Mouse (Mus musculus) midbrain, embryonic 13.5 days (tissue): Measurements from ENCODE around the gene Cnih3. TPM values are rescaled to one million over a fixed set of nuclear protein-coding genes. Genes with fewer than 3 reads are reported as not detected.

Experiments
- ATAC-seq: fragments of 200-750 bp; cut with Nextera tagmentation; 2 replicates; pipeline ENCODE4 v1.8.0; 2017; ENCODE audit warnings: mild to moderate bottlenecking, moderate TSS enrichment, moderate library complexity
- H3K27ac ChIP-seq: fragments of 300-500 bp; sonication (generic); 2 replicates; pipeline ENCODE4 v1.5.1; 2015; ENCODE audit warnings: inconsistent platforms, mild to moderate bottlenecking, moderate library complexity
- H3K27me3 ChIP-seq: fragments of 300-500 bp; sonication (generic); 2 replicates; pipeline ENCODE4 v1.6.1; 2015; ENCODE audit warnings: mild to moderate bottlenecking, inconsistent platforms
- H3K36me3 ChIP-seq: fragments of 300-500 bp; sonication (generic); 2 replicates; pipeline ENCODE4 v1.6.1; 2015; ENCODE audit warnings: mild to moderate bottlenecking, inconsistent platforms
- H3K4me1 ChIP-seq: fragments of 300-500 bp; sonication (generic); replicated peaks from 2 replicates; pipeline ENCODE4 v1.6.1; 2015; ENCODE audit warnings: inconsistent platforms
- H3K4me2 ChIP-seq: fragments of 300-500 bp; sonication (generic); replicated peaks from 2 replicates; pipeline ENCODE4 v1.6.1; 2015; ENCODE audit warnings: moderate library complexity, mild to moderate bottlenecking, inconsistent platforms
- H3K4me3 ChIP-seq: fragments of 300-500 bp; sonication (generic); replicated peaks from 2 replicates; pipeline ENCODE4 v1.5.1; 2015; ENCODE audit warnings: mild to moderate bottlenecking, inconsistent platforms
- H3K9ac ChIP-seq: fragments of 300-500 bp; sonication (generic); replicated peaks from 2 replicates; pipeline ENCODE4 v1.6.1; 2015; ENCODE audit warnings: mild to moderate bottlenecking, inconsistent platforms
- H3K9me3 ChIP-seq: fragments of 300-500 bp; sonication (generic); 2 replicates; pipeline ENCODE4 v1.6.1; 2016; ENCODE audit warnings: mild to moderate bottlenecking, inconsistent platforms
- WGBS: fragments of 180-500 bp; shearing (Covaris S2); methylation state at CpG from one replicate; pipeline ENCODE4 v1.1.7; 2015; 5-methylcytosine and 5-hydroxymethylcytosine counted together
- polyA plus RNA-seq: library from polyadenylated mRNA; unstranded; fragments of >200 nt; fragmentation: Nextera tagmentation; extraction: Ambion mirVana; gene quantifications from 2 replicates; pipeline ENCODE4 v1.2.1, GENCODE M21; 2015

Gene Cnih3
- polyA plus RNA-seq, 1 experiment from 2014 or later = 3.8 TPM

DNA sequence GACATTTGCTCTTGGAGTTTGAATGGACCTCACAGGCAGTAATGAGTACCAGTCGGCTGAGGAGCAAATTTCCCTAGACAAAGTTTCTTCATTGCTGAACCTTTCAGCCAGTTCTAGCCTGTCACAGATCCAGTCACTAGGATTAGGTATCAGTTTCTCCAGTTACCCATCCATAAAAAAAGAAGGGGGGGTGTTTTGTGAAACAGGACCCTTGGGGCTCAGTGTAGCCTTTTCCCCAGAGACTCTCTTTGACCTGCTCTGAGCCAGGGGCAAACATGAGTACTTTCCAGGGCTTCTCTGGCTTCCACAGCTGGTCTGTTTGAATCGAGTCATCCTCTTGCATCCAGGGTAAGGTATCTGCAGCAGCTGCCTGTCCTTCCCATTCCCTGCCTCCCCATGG, 5.4 kb downstream of the Cnih3 start:
- WGBS = 64% methylated on average over 2 of the region's 2 CpGs
- no peak for ATAC-seq
- Histone ChIP-seq H3K9me3 (0 out of 2 replicates have a peak, but pooled peaks cover 3% of the 10 kb centered on the region), H3K27ac (no peak overlapping the region), H3K9ac (no peak overlapping the region), H3K27me3 (peaks cover 27% of the 10 kb centered on the region), H3K4me1 (peaks cover 12% of the 10 kb centered on the region), H3K4me3 (no peak overlapping the region), H3K36me3 (0 out of 2 replicates have a peak, but pooled peaks cover 2% of the 10 kb centered on the region), H3K4me2 (no peak overlapping the region)

GRCm38 (mm10) chr1:181358526-181358925, 6.1 kb downstream of the Cnih3 start:
- no peak for ATAC-seq
- Histone ChIP-seq H3K4me1 (peaks cover 6% of the 10 kb centered on the region), H3K4me2 (no peak overlapping the region), H3K4me3 (no peak overlapping the region), H3K27ac (no peak overlapping the region), H3K9me3 (0 out of 2 replicates have a peak, but pooled peaks cover 3% of the 10 kb centered on the region), H3K9ac (no peak overlapping the region), H3K27me3 (peaks cover 20% of the 10 kb centered on the region), H3K36me3 (0 out of 2 replicates have a peak, but pooled peaks cover 2% of the 10 kb centered on the region)
- WGBS = 86% methylated on average over 7 of the region's 7 CpGs

DNA sequence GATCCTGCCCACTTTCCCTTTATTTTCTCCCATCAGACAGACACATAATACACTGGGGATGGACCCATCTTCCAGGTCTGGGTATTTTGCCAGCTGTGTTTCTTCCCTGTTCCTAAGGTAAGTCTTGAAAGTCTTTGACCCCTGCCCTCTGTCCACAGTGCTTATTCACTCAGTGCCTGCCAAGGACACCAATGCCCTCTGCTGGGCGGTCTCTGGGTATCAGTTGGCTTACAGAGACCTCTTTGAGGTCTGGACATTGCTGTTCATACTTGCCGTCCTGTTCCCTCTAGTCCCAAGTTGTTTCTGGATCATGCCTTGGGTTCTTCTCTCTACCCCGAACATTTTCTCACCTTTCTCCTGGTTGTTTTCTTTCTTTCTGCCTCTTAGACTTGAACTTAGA, 8.3 kb downstream of the Cnih3 start:
- 89% methylated on average over 3 of the region's 3 CpGs for WGBS
- H3K4me2 ChIP-seq = no peak overlapping the region
- H3K9me3 ChIP-seq = 0 out of 2 replicates have a peak, but pooled peaks cover 3% of the 10 kb centered on the region
- no peak for ATAC-seq
- H3K27ac ChIP-seq = no peak overlapping the region
- H3K9ac ChIP-seq = no peak overlapping the region
- H3K4me3 ChIP-seq = no peak overlapping the region
- no peaks in the 10 kb centered on the region for H3K4me1 ChIP-seq
- H3K36me3 ChIP-seq = 0 out of 2 replicates have a peak, but pooled peaks cover 2% of the 10 kb centered on the region
- H3K27me3 ChIP-seq = no peaks in the 10 kb centered on the region

GRCm38 (mm10) chr1:181364025-181364424, 11.6 kb downstream of the Cnih3 start:
- Histone ChIP-seq H3K4me3 (no peak overlapping the region), H3K9me3 (0 out of 2 replicates have a peak, but pooled peaks cover 3% of the 10 kb centered on the region), H3K27ac (no peak overlapping the region), H3K4me2 (no peak overlapping the region), H3K27me3 (no peaks in the 10 kb centered on the region), H3K36me3 (0 out of 2 replicates have a peak, but pooled peaks cover 2% of the 10 kb centered on the region), H3K4me1 (peaks cover 15% of the 10 kb centered on the region), H3K9ac (no peak overlapping the region)
- ATAC-seq = no peak
- 85% methylated on average over 4 of the region's 4 CpGs for WGBS

- no peak for ATAC-seq
- Histone ChIP-seq H3K4me1 (peaks cover 15% of the 10 kb centered on the region), H3K4me3 (no peak overlapping the region), H3K4me2 (no peak overlapping the region), H3K9me3 (no peaks in the 10 kb centered on the region), H3K36me3 (no peaks in the 10 kb centered on the region), H3K9ac (no peak overlapping the region), H3K27me3 (no peaks in the 10 kb centered on the region), H3K27ac (no peak overlapping the region)
- 77% methylated on average over 3 of the region's 3 CpGs for whole genome bisulfite sequencing
These were observed 12.9 kb downstream of the Cnih3 start for GRCm38 (mm10) chr1:181365376-181365775.

DNA sequence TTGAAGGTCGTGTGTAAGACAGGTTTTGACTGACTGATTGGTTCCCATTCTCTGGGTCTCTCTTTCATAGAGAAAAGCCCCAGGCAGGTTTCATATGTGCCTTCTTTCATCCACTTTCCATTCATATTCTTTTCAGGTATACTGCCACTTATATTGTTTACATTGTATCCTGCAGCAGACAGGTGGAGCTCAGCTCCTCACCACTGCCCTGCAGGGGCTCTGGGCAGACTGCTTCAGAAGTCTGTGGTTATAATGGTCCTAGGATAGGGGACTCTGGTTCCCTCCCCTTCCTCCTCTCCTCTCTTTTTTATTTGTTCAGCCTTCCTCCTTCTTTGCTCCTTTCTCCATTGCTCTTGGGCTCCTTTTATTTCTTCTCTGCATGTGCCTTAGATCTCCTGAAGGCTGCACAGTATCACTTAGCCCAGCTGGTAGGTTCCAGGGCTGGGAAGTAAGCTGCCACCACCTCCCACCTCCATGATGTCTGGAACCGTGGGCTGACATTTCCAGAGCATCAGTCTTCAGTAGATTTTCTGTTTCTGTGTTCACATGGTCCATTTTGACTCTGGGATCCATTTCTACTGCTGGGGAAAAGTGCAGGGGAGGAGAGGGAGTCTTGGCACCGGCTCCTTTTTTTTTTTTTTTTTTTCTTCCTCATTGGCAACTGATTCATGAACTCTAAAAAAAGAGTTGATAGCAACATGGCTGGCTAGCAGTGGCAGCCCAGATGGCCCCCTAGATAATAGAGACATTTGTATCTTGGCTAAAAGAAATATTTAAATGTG, 16.6 kb downstream of the Cnih3 start:
- no peak; the same call in 1 of the 2 replicates for ATAC-seq
- H3K27ac ChIP-seq = no peak overlapping the region
- WGBS = 30% methylated on average over 3 of the region's 3 CpGs

DNA sequence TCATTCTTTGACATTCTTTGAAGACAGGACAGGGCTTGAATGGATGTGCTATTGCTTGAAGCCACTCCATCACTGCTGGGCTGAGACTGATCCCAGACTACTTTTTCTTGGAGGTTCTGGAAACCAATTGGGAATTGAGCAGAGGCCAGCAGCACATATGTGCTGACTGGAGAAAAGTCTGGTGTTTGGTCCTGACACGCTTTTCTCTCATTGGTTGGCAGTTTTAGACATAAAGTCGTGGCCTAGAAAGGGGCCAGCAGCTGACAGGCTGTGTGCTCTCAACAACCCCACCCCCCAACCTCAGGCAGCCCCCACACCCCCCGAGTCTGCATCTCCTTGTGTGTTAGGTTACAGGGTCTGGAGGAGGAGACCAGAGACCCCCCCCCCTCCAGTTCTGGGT, 17.9 kb downstream of the Cnih3 start:
- WGBS = 83% methylated on average over 3 of the region's 3 CpGs
- H3K4me3 ChIP-seq = no peak overlapping the region
- no peaks in the 10 kb centered on the region for H3K9me3 ChIP-seq
- H3K27me3 ChIP-seq = no peaks in the 10 kb centered on the region
- ATAC-seq = no peak
- H3K36me3 ChIP-seq = no peaks in the 10 kb centered on the region
- H3K9ac ChIP-seq = no peak overlapping the region
- peaks cover 15% of the 10 kb centered on the region for H3K4me1 ChIP-seq
- H3K4me2 ChIP-seq = no peak overlapping the region
- H3K27ac ChIP-seq = no peak overlapping the region

More for the DNA sequence above, 16.6 kb downstream of the Cnih3 start:
- no peak overlapping the region for H3K4me3 ChIP-seq
- no peaks in the 10 kb centered on the region for H3K9me3 ChIP-seq
- no peaks in the 10 kb centered on the region for H3K27me3 ChIP-seq
- H3K9ac ChIP-seq = no peak overlapping the region
- H3K4me1 ChIP-seq = peaks cover 15% of the 10 kb centered on the region
- no peaks in the 10 kb centered on the region for H3K36me3 ChIP-seq
- no peak overlapping the region for H3K4me2 ChIP-seq

DNA sequence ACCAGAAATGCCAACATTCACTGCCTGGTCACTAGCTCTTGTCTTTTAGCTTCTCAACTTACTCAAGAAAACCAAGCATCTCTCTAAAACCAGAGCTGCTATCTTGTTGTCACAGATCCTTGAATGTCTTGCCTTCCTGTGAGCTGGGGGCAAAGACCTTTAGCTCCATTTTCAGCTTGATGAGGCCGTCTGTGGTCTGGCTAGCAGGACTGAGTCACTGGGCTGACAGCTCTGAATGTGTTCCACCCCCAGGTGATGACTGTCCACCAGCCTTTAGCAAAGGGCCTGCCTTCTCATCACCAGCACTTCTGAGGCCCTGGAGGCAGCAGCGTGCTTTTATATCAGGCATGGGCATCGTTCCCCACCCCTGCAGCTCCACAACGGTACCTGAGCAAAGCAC, 18.8 kb downstream of the Cnih3 start:
- no peaks in the 10 kb centered on the region for H3K9me3 ChIP-seq
- H3K9ac ChIP-seq = no peak overlapping the region
- H3K36me3 ChIP-seq = no peaks in the 10 kb centered on the region
- ATAC-seq = no peak
- 89% methylated on average over 4 of the region's 4 CpGs for WGBS
- H3K27me3 ChIP-seq = no peaks in the 10 kb centered on the region
- H3K4me1 ChIP-seq = peaks cover 19% of the 10 kb centered on the region
- H3K27ac ChIP-seq = no peak overlapping the region
- no peak overlapping the region for H3K4me2 ChIP-seq
- H3K4me3 ChIP-seq = no peak overlapping the region

DNA sequence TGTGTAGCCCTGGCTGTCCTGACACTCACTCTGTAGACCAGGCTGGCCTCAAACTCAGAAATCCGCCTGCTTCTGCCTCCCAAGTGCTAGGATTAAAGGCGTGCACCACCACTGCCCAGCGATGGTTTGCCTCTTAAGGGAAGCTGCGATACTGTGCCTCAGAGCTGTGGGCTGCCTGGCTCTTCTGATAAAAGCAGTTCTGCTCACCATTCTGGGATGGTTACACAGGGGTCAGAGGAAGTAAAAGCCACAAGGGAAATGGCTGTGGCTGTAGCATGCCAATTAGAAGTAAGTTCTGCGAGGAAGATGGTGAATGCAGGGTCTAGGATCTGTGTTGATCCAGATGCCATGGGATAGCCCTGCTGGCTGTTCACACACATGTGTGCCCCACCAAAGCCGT, 19.9 kb downstream of the Cnih3 start:
- H3K27ac ChIP-seq = no peak overlapping the region
- no peaks in the 10 kb centered on the region for H3K27me3 ChIP-seq
- peaks cover 24% of the 10 kb centered on the region for H3K4me1 ChIP-seq
- ATAC-seq = no peak
- H3K4me2 ChIP-seq = no peak overlapping the region
- 81% methylated on average over 6 of the region's 6 CpGs for WGBS
- H3K36me3 ChIP-seq = no peaks in the 10 kb centered on the region
- no peak overlapping the region for H3K4me3 ChIP-seq
- no peak overlapping the region for H3K9ac ChIP-seq
- H3K9me3 ChIP-seq = no peaks in the 10 kb centered on the region

DNA sequence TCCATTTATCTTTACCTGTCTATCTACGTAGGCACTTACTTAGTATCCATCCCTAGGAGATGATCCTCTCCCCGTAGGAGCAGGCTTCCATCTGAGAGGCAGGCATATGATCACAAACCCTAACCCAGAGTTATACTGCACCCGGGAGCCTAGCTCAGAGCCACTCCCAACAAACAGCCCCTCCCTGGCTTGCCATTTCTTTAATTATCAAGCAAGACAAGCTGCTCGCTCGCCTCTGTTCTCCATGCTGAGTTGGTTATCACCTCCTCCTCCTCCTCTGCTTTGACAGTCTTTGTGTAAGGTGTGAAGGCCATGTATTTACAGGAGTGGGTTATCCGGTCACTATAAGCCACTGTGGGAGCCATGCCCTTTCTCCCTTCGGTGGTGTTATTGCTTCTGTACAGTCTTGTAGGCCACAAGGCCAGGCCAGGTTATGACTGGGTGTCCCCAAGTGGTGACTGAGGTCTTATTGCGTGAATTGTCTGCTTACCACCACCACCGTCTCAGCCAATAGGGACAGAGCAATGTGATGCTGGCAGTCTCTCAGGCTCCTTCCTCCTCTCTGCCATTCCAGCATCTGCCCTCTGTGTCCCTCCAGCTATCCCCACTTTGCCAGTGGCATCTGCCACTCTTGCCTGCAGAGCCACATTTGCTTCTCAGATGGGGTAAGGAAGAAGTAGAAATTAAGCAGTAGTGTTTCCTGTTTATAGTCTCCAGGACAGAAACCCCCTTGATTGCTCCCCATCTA, 22.4 kb downstream of the Cnih3 start:
- H3K4me1 ChIP-seq = peaks cover 9% of the 10 kb centered on the region
- H3K27me3 ChIP-seq = no peaks in the 10 kb centered on the region
- 89% methylated on average over 9 of the region's 9 CpGs for WGBS
- H3K9me3 ChIP-seq = no peaks in the 10 kb centered on the region
- no peaks in the 10 kb centered on the region for H3K36me3 ChIP-seq
- ATAC-seq = no peak
- H3K9ac ChIP-seq = no peak overlapping the region
- no peak overlapping the region for H3K4me3 ChIP-seq
- no peak overlapping the region for H3K27ac ChIP-seq
- no peak overlapping the region for H3K4me2 ChIP-seq

DNA sequence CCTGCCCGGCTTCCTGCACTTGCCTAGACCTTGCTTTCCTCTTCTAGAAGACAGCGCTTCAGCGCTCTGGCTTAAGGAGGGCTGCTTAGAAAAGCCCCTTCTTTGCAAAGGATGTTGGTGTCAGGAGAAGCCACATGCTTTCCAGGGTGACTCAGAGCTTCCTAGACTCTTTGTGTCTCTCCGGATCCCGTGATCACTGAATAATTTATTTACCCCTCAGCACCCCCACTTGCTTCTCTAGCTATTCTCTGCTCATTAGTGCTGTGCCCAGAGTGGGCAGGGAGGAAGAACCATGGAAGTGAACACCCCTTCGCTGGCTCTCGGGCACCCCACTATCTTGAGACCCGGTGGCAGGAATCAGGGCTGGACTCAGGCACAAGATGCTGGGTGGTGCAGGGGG, 24.0 kb downstream of the Cnih3 start:
- no peaks in the 10 kb centered on the region for H3K27me3 ChIP-seq
- H3K36me3 ChIP-seq = no peaks in the 10 kb centered on the region
- no peak overlapping the region for H3K4me2 ChIP-seq
- no peaks in the 10 kb centered on the region for H3K9me3 ChIP-seq
- WGBS = 66% methylated on average over 8 of the region's 8 CpGs
- H3K4me1 ChIP-seq = peaks cover 12% of the 10 kb centered on the region
- no peak overlapping the region for H3K9ac ChIP-seq
- ATAC-seq = no peak; the same call in 1 of the 2 replicates
- peak overlapping the region; percentile 9; the same call in 1 of the 2 replicates for H3K27ac ChIP-seq
- H3K4me3 ChIP-seq = no peak overlapping the region

GRCm38 (mm10) chr1:181379664-181380063, 27.2 kb downstream of the Cnih3 start:
- H3K36me3 ChIP-seq = no peaks in the 10 kb centered on the region
- peak; percentile 28; the same call in 1 of the 2 replicates for ATAC-seq
- WGBS = 29% methylated on average over 8 of the region's 8 CpGs
- H3K27ac ChIP-seq = no peak overlapping the region
- no peak overlapping the region for H3K4me3 ChIP-seq
- no peaks in the 10 kb centered on the region for H3K9me3 ChIP-seq
- no peaks in the 10 kb centered on the region for H3K27me3 ChIP-seq
- no peak overlapping the region for H3K9ac ChIP-seq
- H3K4me1 ChIP-seq = peaks cover 17% of the 10 kb centered on the region
- H3K4me2 ChIP-seq = no peak overlapping the region
